Mouse (Mus musculus) MEL (cell line): ENCODE results near the gene Tmem143. TPM values are rescaled to one million over a fixed set of nuclear protein-coding genes. Genes with fewer than 3 reads are reported as not detected.

Experiments
- DNase-seq: peaks from one replicate; pipeline ENCODE4 v3.0.0; 2011; ENCODE audit warnings: low read depth, low spot score
- H3K27ac ChIP-seq: 2 replicates; pipeline ENCODE4 v1.5.1; 2012; ENCODE audit warnings: low read depth, mild to moderate bottlenecking, control low read depth, low read length, moderate library complexity; ENCODE audit not compliant: control insufficient read depth
- H3K27me3 ChIP-seq, 2 experiments: fragments of 150-350 bp in 1 of 2; sonication (generic) in 1 of 2; 2 replicates each; pipeline ENCODE4 v1.6.1; 2012; ENCODE audit warnings: low read length in 2 of 2, mild to moderate bottlenecking in 2 of 2, improper control_type of control experiment in 1 of 2, moderate library complexity in 1 of 2; ENCODE audit not compliant: insufficient read depth in 2 of 2, control insufficient read depth in 1 of 2
- H3K36me3 ChIP-seq, 2 experiments: 2 replicates each; pipeline ENCODE4 v1.6.1; 2012 to 2014; ENCODE audit warnings: low read length in 2 of 2, improper control_type of control experiment in 1 of 2, inconsistent platforms in 1 of 2, mild to moderate bottlenecking in 1 of 2; ENCODE audit not compliant: insufficient read depth in 2 of 2, control insufficient read depth in 1 of 2
- H3K4me1 ChIP-seq, 2 experiments: fragments of 150-350 bp in 1 of 2; sonication (generic) in 1 of 2; 2 replicates each; pipeline ENCODE4 v1.6.1; 2012; ENCODE audit warnings: low read length in 2 of 2, improper control_type of control experiment in 1 of 2, mild to moderate bottlenecking in 1 of 2; ENCODE audit not compliant: insufficient read depth in 2 of 2, control insufficient read depth in 1 of 2
- H3K4me3 ChIP-seq, 2 experiments: fragments of 150-350 bp in 1 of 2; sonication (generic) in 1 of 2; 2 replicates each; pipeline ENCODE4 v1.5.1; 2012; ENCODE audit warnings: low read depth in 2 of 2, low read length in 2 of 2, mild to moderate bottlenecking in 2 of 2, moderate library complexity in 2 of 2, control low read depth in 1 of 2, improper control_type of control experiment in 1 of 2; ENCODE audit not compliant: control insufficient read depth in 1 of 2, insufficient read depth in 1 of 2
- H3K79me2 ChIP-seq: 2 replicates; pipeline ENCODE4 v1.6.1; 2012; ENCODE audit warnings: mild to moderate bottlenecking, low read length, moderate library complexity; ENCODE audit not compliant: control insufficient read depth, poor library complexity, insufficient read depth
- H3K9ac ChIP-seq: 2 replicates; pipeline ENCODE4 v1.6.1; 2012; ENCODE audit warnings: low read depth, mild to moderate bottlenecking, control low read depth, low read length, moderate library complexity; ENCODE audit not compliant: control insufficient read depth, poor library complexity, severe bottlenecking
- H3K9me3 ChIP-seq: fragments of 150-350 bp; sonication (generic); replicated peaks from 2 replicates; pipeline ENCODE4 v1.6.1; 2012; ENCODE audit warnings: mild to moderate bottlenecking, low read length, improper control_type of control experiment, moderate library complexity; ENCODE audit not compliant: insufficient read depth
- CHD1 ChIP-seq: IDR thresholded peaks from 2 replicates; pipeline ENCODE4 v1.6.1; 2012; ENCODE audit warnings: low read depth, mild to moderate bottlenecking, inconsistent platforms, low read length, improper control_type of control experiment
- CHD2 ChIP-seq: IDR thresholded peaks from 2 replicates; pipeline ENCODE4 v1.6.1; 2011; ENCODE audit warnings: low read length, improper control_type of control experiment
- E2F4 ChIP-seq: IDR thresholded peaks from 2 replicates; pipeline ENCODE4 v1.6.1; 2011; ENCODE audit warnings: low read depth, low read length, improper control_type of control experiment, borderline replicate concordance
- EP300 ChIP-seq, 2 experiments: IDR thresholded peaks; 2 replicates each; pipeline ENCODE4 v1.6.1; 2011; ENCODE audit warnings: improper control_type of control experiment in 2 of 2, low read length in 2 of 2, low read depth in 1 of 2, mild to moderate bottlenecking in 1 of 2
- ETS1 ChIP-seq: IDR thresholded peaks from 2 replicates; pipeline ENCODE4 v1.6.1; 2012; ENCODE audit warnings: low read depth, mild to moderate bottlenecking, inconsistent platforms, low read length, improper control_type of control experiment, moderate library complexity
- GATA1 ChIP-seq: IDR thresholded peaks from 2 replicates; pipeline ENCODE4 v1.6.1; 2011; ENCODE audit warnings: low read depth, low read length, improper control_type of control experiment
- HCFC1 ChIP-seq: IDR thresholded peaks from 2 replicates; pipeline ENCODE4 v1.6.1; 2012; ENCODE audit warnings: low read depth, mild to moderate bottlenecking, inconsistent platforms, low read length, improper control_type of control experiment, moderate library complexity
- KAT2A ChIP-seq: conservative IDR thresholded peaks from 2 replicates; pipeline ENCODE4 v1.6.1; 2012; ENCODE audit warnings: low read depth, low read length, improper control_type of control experiment, inconsistent platforms
- MEF2A ChIP-seq: IDR thresholded peaks from 2 replicates; pipeline ENCODE4 v1.6.1; 2014; ENCODE audit warnings: low read depth, mild to moderate bottlenecking, inconsistent platforms, low read length, improper control_type of control experiment; ENCODE audit not compliant: poor library complexity, insufficient replicate concordance, severe bottlenecking; ENCODE audit errors: extremely low read depth
- MXI1 ChIP-seq: IDR thresholded peaks from 2 replicates; pipeline ENCODE4 v1.6.1; 2011; ENCODE audit warnings: mild to moderate bottlenecking, low read depth, low read length, improper control_type of control experiment
- MYB ChIP-seq: IDR thresholded peaks from 2 replicates; pipeline ENCODE4 v1.6.1; 2011; ENCODE audit warnings: mild to moderate bottlenecking, low read depth, low read length, improper control_type of control experiment
- MYC ChIP-seq: IDR thresholded peaks from 2 replicates; pipeline ENCODE4 v1.6.1; 2011; ENCODE audit warnings: low read depth, mild to moderate bottlenecking, low read length, improper control_type of control experiment, moderate library complexity
- NELFE ChIP-seq: IDR thresholded peaks from 2 replicates; pipeline ENCODE4 v1.6.1; 2011; ENCODE audit warnings: low read depth, low read length, improper control_type of control experiment
- POLR2A ChIP-seq, 2 experiments: IDR thresholded peaks; 2 replicates each; pipeline ENCODE4 v1.6.1; 2011 to 2012; ENCODE audit warnings: low read length in 2 of 2, mild to moderate bottlenecking in 2 of 2, control low read depth in 1 of 2, improper control_type of control experiment in 1 of 2, low read depth in 1 of 2, moderate library complexity in 1 of 2; ENCODE audit not compliant: control insufficient read depth in 1 of 2, insufficient read depth in 1 of 2, poor library complexity in 1 of 2
- RAD21 ChIP-seq: IDR thresholded peaks from 2 replicates; pipeline ENCODE4 v1.6.1; 2011; ENCODE audit warnings: mild to moderate bottlenecking, low read depth, low read length, improper control_type of control experiment
- RCOR1 ChIP-seq: IDR thresholded peaks from 2 replicates; pipeline ENCODE4 v1.6.1; 2012; ENCODE audit warnings: low read depth, mild to moderate bottlenecking, inconsistent platforms, low read length, improper control_type of control experiment
- SIN3A ChIP-seq: IDR thresholded peaks from 2 replicates; pipeline ENCODE4 v1.6.1; 2012; ENCODE audit warnings: low read length, improper control_type of control experiment, inconsistent platforms
- SMC3 ChIP-seq: IDR thresholded peaks from 2 replicates; pipeline ENCODE4 v1.6.1; 2011; ENCODE audit warnings: low read depth, low read length, improper control_type of control experiment
- TAL1 ChIP-seq: IDR thresholded peaks from 2 replicates; pipeline ENCODE4 v1.6.1; 2012; ENCODE audit warnings: mild to moderate bottlenecking, inconsistent platforms, low read length, moderate library complexity, mixed read lengths
- TBP ChIP-seq: IDR thresholded peaks from 2 replicates; pipeline ENCODE4 v1.8.0; 2011; ENCODE audit warnings: low read depth, low read length, improper control_type of control experiment
- TCF12 ChIP-seq: IDR thresholded peaks from 2 replicates; pipeline ENCODE4 v1.6.1; 2014; ENCODE audit warnings: low read depth, mild to moderate bottlenecking, inconsistent platforms, low read length, improper control_type of control experiment, moderate library complexity
- USF2 ChIP-seq, 2 experiments: IDR thresholded peaks; 2 replicates each; pipeline ENCODE4 v1.6.1; 2011 to 2012; ENCODE audit warnings: improper control_type of control experiment in 2 of 2, low read length in 2 of 2, borderline replicate concordance in 1 of 2, inconsistent platforms in 1 of 2, low read depth in 1 of 2, mild to moderate bottlenecking in 1 of 2; ENCODE audit not compliant: insufficient read depth in 1 of 2
- ZKSCAN1 ChIP-seq: IDR thresholded peaks from 2 replicates; pipeline ENCODE4 v1.6.1; 2012; ENCODE audit warnings: low read depth, mild to moderate bottlenecking, inconsistent platforms, low read length, improper control_type of control experiment, moderate library complexity
- ZNF384 ChIP-seq: IDR thresholded peaks from 2 replicates; pipeline ENCODE4 v1.6.1; 2012; ENCODE audit warnings: low read depth, mild to moderate bottlenecking, inconsistent platforms, low read length, improper control_type of control experiment
- polyA plus RNA-seq, 2 experiments: library from polyadenylated mRNA; stranded (reverse) in 1 of 2; unstranded in 1 of 2; fragments of >175 nt in 1 of 2; fragments of >200 nt in 1 of 2; gene quantifications; 2 replicates each; pipeline versions ENCODE4 v1.2.1 to v1.2.4; 2012; ENCODE audit warnings: low replicate concordance in 2 of 2, low read depth in 1 of 2; ENCODE audit not compliant: insufficient read length in 2 of 2, insufficient read depth in 1 of 2, missing spikeins in 1 of 2
- total RNA-seq: library from RNA; depleted of rRNA; stranded (reverse); fragments of 300-350 nt; gene quantifications from 2 replicates; pipeline ENCODE4 v1.2.3, GENCODE M21; 2012

The Tmem143 gene
- total and polyA plus RNA-seq, 3 experiments: 10.7 to 20.1 TPM; not detected in 1

DNA sequence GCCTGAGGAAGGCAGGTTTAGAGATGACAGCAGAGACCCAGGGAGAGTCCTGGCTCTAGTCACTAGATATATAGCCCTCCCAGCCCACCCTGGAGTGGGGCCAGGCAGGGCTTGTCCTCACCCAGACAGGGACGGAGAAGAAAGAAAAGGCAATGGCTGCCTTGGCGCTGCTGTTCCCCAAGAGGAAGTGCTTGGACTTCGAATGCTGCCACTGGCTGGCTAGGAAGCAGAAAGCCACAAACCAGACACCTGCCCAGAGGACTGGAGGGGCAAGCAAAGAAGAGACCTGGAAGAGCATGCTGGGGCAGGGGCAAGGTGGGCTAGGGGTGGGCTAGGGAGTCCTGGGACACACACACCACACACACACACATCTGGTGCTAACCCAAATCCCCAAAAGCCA is 9.5 kb upstream of the Tmem143 start:
- no peak overlapping the region for H3K9ac ChIP-seq
- DNase-seq: no peak
- no peaks in the 10 kb centered on the region; a peak in 1 of 4 replicates for H3K36me3 ChIP-seq
- no peaks in the 10 kb centered on the region for H3K9me3 ChIP-seq
- H3K4me3 ChIP-seq: no peak overlapping the region
- no peaks in the 10 kb centered on the region for H3K27me3 ChIP-seq
- TF ChIP-seq ZKSCAN1: no peak
- no peak for TF ChIP-seq KAT2A
- TF ChIP-seq SMC3: no peak
- no peak for TF ChIP-seq CHD2
- no peak for TF ChIP-seq MEF2A
- no peak for TF ChIP-seq ZNF384
- no peak for TF ChIP-seq E2F4
- no peak for TF ChIP-seq GATA1
- no peak for TF ChIP-seq TAL1
- no peak for TF ChIP-seq MYC
- TF ChIP-seq POLR2A (IDR thresholded peaks at IDR 0.05; ENCODE audit: control insufficient read depth in 1 of 2, insufficient read depth in 1 of 2, low read depth in 1 of 2, low read length in 2 of 2, poor library complexity in 1 of 2): no peak
- TF ChIP-seq RCOR1: no peak
- TF ChIP-seq MXI1: no peak
- TF ChIP-seq MYB: no peak
- TF ChIP-seq SIN3A: no peak
- no peak for TF ChIP-seq NELFE
- no peak overlapping the region for H3K27ac ChIP-seq
- no peaks in the 10 kb centered on the region for H3K4me1 ChIP-seq
- H3K79me2 ChIP-seq: no peaks in the 10 kb centered on the region

GRCm38 (mm10) chr7:45892651-45893050 is 4.1 kb upstream of the Tmem143 start:
- peaks cover 5% of the 10 kb centered on the region; the same call in 1 of the 2 replicates for H3K79me2 ChIP-seq
- H3K27me3 ChIP-seq: no peaks in the 10 kb centered on the region
- H3K9ac ChIP-seq: no peak overlapping the region
- TF ChIP-seq MYC: no peak
- TF ChIP-seq ZKSCAN1: no peak
- TF ChIP-seq MXI1: no peak
- no peak for TF ChIP-seq TCF12
- no peak for TF ChIP-seq MYB
- no peak for TF ChIP-seq GATA1
- TF ChIP-seq ETS1: no peak
- TF ChIP-seq TBP: no peak
- TF ChIP-seq EP300 (IDR thresholded peaks at IDR 0.05; ENCODE audit: low read depth in 1 of 2, low read length in 2 of 2): no peak
- no peak for TF ChIP-seq HCFC1
- TF ChIP-seq SIN3A: no peak
- TF ChIP-seq CHD1: no peak
- TF ChIP-seq RAD21: no peak
- TF ChIP-seq POLR2A (IDR thresholded peaks at IDR 0.05; ENCODE audit: control insufficient read depth in 1 of 2, insufficient read depth in 1 of 2, low read depth in 1 of 2, low read length in 2 of 2, poor library complexity in 1 of 2): no peak
- no peak for TF ChIP-seq ZNF384
- TF ChIP-seq USF2 (IDR thresholded peaks at IDR 0.05; ENCODE audit: borderline replicate concordance in 1 of 2, insufficient read depth in 1 of 2, low read depth in 1 of 2, low read length in 2 of 2): no peak
- no peak for TF ChIP-seq NELFE
- DNase-seq: no peak
- no peak overlapping the region for H3K27ac ChIP-seq
- H3K4me3 ChIP-seq: no peak overlapping the region
- H3K36me3 ChIP-seq: peaks cover 0 to 3% of the 10 kb centered on the region in 2 experiments; a peak in 1 of 4 replicates
- H3K9me3 ChIP-seq: no peaks in the 10 kb centered on the region
- H3K4me1 ChIP-seq: peaks cover 0 to 6% of the 10 kb centered on the region in 2 experiments; a peak in 2 of 4 replicates
